15 mouse cellular contexts compared by ENCODE assay signal in genomic region chr3:54049370-54049769, GRCm38 (mm10).
DNase-seq lines count a peak whose midpoint lies in the region; ATAC-seq and TF ChIP-seq lines count a peak whose summit lies in the region.
"Had no signal": no experiment of that assay in that cellular context is flagged by ENCODE, and none has a peak within 500 bp of the region (broad histone marks: within the 10 kb centered on the region; RNA-seq: fewer than 3 reads in every experiment).

No protein-coding gene starts in this region.

- no peak for TF ChIP-seq CTCF in brain, embryonic 14.5 days (IDR thresholded peaks at IDR 0.05; ENCODE audit: borderline replicate concordance, extremely low read depth, insufficient read depth, insufficient read length)
- TF ChIP-seq CTCF in hindbrain, postnatal 0 days (IDR thresholded peaks at IDR 0.05; ENCODE audit: low read depth), result no peak

- no peak overlapping the region for H3K4me3 ChIP-seq in forebrain, embryonic 14.5 days (ENCODE audit: low read depth, low read length)
- no peak overlapping the region for H3K4me3 ChIP-seq in hindbrain, postnatal 0 days (ENCODE audit: low read length)
- H3K4me3 ChIP-seq in midbrain, embryonic 16.5 days (ENCODE audit: low read depth, low read length), result no peak overlapping the region
- H3K4me3 ChIP-seq: embryonic facial prominence, embryonic 12.5 days; limb, embryonic 13.5 days; myocyte had no signal

- no peak overlapping the region for H3K9ac ChIP-seq in forebrain, embryonic 14.5 days (ENCODE audit: low read length)
- no peak overlapping the region for H3K9ac ChIP-seq in hindbrain, postnatal 0 days (replicated peaks; ENCODE audit: low read length)
- no peak overlapping the region for H3K9ac ChIP-seq in midbrain, embryonic 16.5 days (ENCODE audit: low read depth, low read length)
- H3K9ac ChIP-seq: embryonic facial prominence, embryonic 12.5 days; limb, embryonic 13.5 days had no signal

- 0 out of 2 replicates have a peak, but pooled peaks have one; percentile 60 for ATAC-seq in forebrain, embryonic 14.5 days
- peak; percentile 27; the same call in 1 of the 2 replicates for ATAC-seq in hindbrain, postnatal 0 days
- peak; percentile 93 for ATAC-seq in midbrain, embryonic 16.5 days
- ATAC-seq in megakaryocyte-erythroid progenitor cell, adult 5-6 weeks (replicated peaks; ENCODE audit: low FRiP score, low TSS enrichment, poor library complexity, severe bottlenecking), result no peak
- ATAC-seq: activated CD4-positive, CD25-positive, alpha-beta regulatory T cell, adult 4 months had no signal

- TF ChIP-seq POLR2A in brain, embryonic 14.5 days (IDR thresholded peaks at IDR 0.05; ENCODE audit: borderline replicate concordance, extremely low read depth, insufficient read depth, insufficient read length, poor library complexity, severe bottlenecking), result no peak

- H3K36me3 ChIP-seq in forebrain, embryonic 14.5 days (ENCODE audit: control insufficient read depth, insufficient read depth, low read length), result no peaks in the 10 kb centered on the region
- H3K36me3 ChIP-seq in hindbrain, postnatal 0 days (ENCODE audit: insufficient read depth, low read length), result no peaks in the 10 kb centered on the region
- H3K36me3 ChIP-seq in midbrain, embryonic 16.5 days (ENCODE audit: control insufficient read depth, insufficient read depth, low read length), result no peaks in the 10 kb centered on the region
- H3K36me3 ChIP-seq: embryonic facial prominence, embryonic 12.5 days; limb, embryonic 13.5 days had no signal

- H3K4me1 ChIP-seq in forebrain, embryonic 14.5 days (ENCODE audit: control insufficient read depth, insufficient read depth, low read length), result 0 out of 2 replicates have a peak, but pooled peaks cover 3% of the 10 kb centered on the region
- peaks cover 5% of the 10 kb centered on the region; the same call in 1 of the 2 replicates for H3K4me1 ChIP-seq in hindbrain, postnatal 0 days (ENCODE audit: insufficient read depth, low read length)
- peaks cover 7% of the 10 kb centered on the region for H3K4me1 ChIP-seq in midbrain, embryonic 16.5 days (ENCODE audit: control insufficient read depth, insufficient read depth, low read length)

- no peak overlapping the region for H3K4me2 ChIP-seq in forebrain, embryonic 14.5 days (ENCODE audit: low read length)
- no peak overlapping the region for H3K4me2 ChIP-seq in hindbrain, postnatal 0 days (ENCODE audit: low read depth, low read length)
- no peak overlapping the region for H3K4me2 ChIP-seq in midbrain, embryonic 16.5 days (ENCODE audit: low read length)
- H3K4me2 ChIP-seq: embryonic facial prominence, embryonic 12.5 days; limb, embryonic 13.5 days had no signal

- DNase-seq in brain, embryonic 14.5 days (ENCODE audit: low read depth), result peak; percentile 75
- DNase-seq in forebrain, embryonic 14.5 days (ENCODE audit: low spot score), result peak; percentile 42
- peak; percentile 63 for DNase-seq in hindbrain, postnatal 0 days (ENCODE audit: low spot score)
- no peak for DNase-seq in heart, adult 9 months (ENCODE audit: low spot score in 2 of 2)
- no peak for DNase-seq in heart, adult 18-20 months
- DNase-seq: gastrocnemius, postnatal 14 days; heart, postnatal 36 days; kidney, postnatal 10 days; lung, postnatal 10 days had no signal

- peak overlapping the region; percentile 58; the same call in 1 of the 2 replicates for H3K27ac ChIP-seq in forebrain, embryonic 14.5 days (ENCODE audit: low read depth, low read length)
- H3K27ac ChIP-seq in hindbrain, postnatal 0 days, result no peak overlapping the region
- H3K27ac ChIP-seq in midbrain, embryonic 16.5 days (ENCODE audit: low read length), result peak overlapping the region; percentile 60
- H3K27ac ChIP-seq: embryonic facial prominence, embryonic 12.5 days; limb, embryonic 13.5 days had no signal

- WGBS in forebrain, embryonic 14.5 days, result 19% methylated on average over 2 of the region's 2 CpGs
- WGBS in hindbrain, postnatal 0 days, result 12% methylated on average over 2 of the region's 2 CpGs
- WGBS in midbrain, embryonic 16.5 days, result 4% methylated on average over 2 of the region's 2 CpGs

- H3K9me3 ChIP-seq in forebrain, embryonic 14.5 days (replicated peaks; ENCODE audit: control insufficient read depth, low read length), result no peaks in the 10 kb centered on the region
- H3K9me3 ChIP-seq in hindbrain, postnatal 0 days (ENCODE audit: low read length), result no peaks in the 10 kb centered on the region
- no peaks in the 10 kb centered on the region for H3K9me3 ChIP-seq in midbrain, embryonic 16.5 days (replicated peaks; ENCODE audit: control insufficient read depth, low read length, poor library complexity, severe bottlenecking)
- H3K9me3 ChIP-seq: embryonic facial prominence, embryonic 12.5 days; limb, embryonic 13.5 days had no signal

- no peaks in the 10 kb centered on the region for H3K27me3 ChIP-seq in forebrain, embryonic 14.5 days (replicated peaks; ENCODE audit: control insufficient read depth, insufficient read depth, low read length)
- no peaks in the 10 kb centered on the region for H3K27me3 ChIP-seq in hindbrain, postnatal 0 days (ENCODE audit: insufficient read depth, low read length)
- H3K27me3 ChIP-seq in midbrain, embryonic 16.5 days (ENCODE audit: control insufficient read depth, insufficient read depth, low read depth, low read length), result no peaks in the 10 kb centered on the region
- H3K27me3 ChIP-seq: embryonic facial prominence, embryonic 12.5 days; limb, embryonic 13.5 days had no signal

Comparison
In these comparisons a context has a peak if more than half of its experiments do, and no peak if none do; other contexts are left out.
1. DNase-seq: peak in brain, embryonic 14.5 days (single experiment), forebrain, embryonic 14.5 days (single experiment) and hindbrain, postnatal 0 days (single experiment); none in heart, adult 9 months (0 of 2) and heart, adult 18-20 months (0 of 2).